Mouse (Mus musculus) forebrain, embryonic 11.5 days (tissue): Measurements from ENCODE around the gene Krt80. TPM values are rescaled to one million over a fixed set of nuclear protein-coding genes. Genes with fewer than 3 reads are reported as not detected.

Experiments
- ATAC-seq: fragments of 200-750 bp; cut with Nextera tagmentation; replicated peaks from 2 replicates; pipeline ENCODE4 v1.8.0; 2017; ENCODE audit warnings: moderate TSS enrichment; ENCODE audit not compliant: low FRiP score
- DNase-seq: peaks from one replicate; pipeline ENCODE4 v3.0.0-alpha.2; 2017; ENCODE audit warnings: low spot score
- H3K27ac ChIP-seq: fragments of 300-500 bp; sonication (generic); 2 replicates; pipeline ENCODE4 v1.5.1; 2014; ENCODE audit warnings: low read depth, low read length
- H3K27me3 ChIP-seq: fragments of 300-500 bp; sonication (generic); 2 replicates; pipeline ENCODE4 v1.6.1; 2014; ENCODE audit warnings: mild to moderate bottlenecking, low read length, mixed read lengths; ENCODE audit not compliant: control insufficient read depth, insufficient read depth
- H3K36me3 ChIP-seq: fragments of 300-500 bp; sonication (generic); 2 replicates; pipeline ENCODE4 v1.6.1; 2014; ENCODE audit warnings: mild to moderate bottlenecking, low read length, moderate library complexity, mixed read lengths; ENCODE audit not compliant: control insufficient read depth, insufficient read depth
- H3K4me1 ChIP-seq: fragments of 300-500 bp; sonication (generic); replicated peaks from 2 replicates; pipeline ENCODE4 v1.6.1; 2014; ENCODE audit warnings: low read length, mixed read lengths; ENCODE audit not compliant: control insufficient read depth, insufficient read depth
- H3K4me2 ChIP-seq: fragments of 300-500 bp; sonication (generic); 2 replicates; pipeline ENCODE4 v1.6.1; 2014; ENCODE audit warnings: low read depth, mild to moderate bottlenecking, low read length, moderate library complexity, mixed read lengths; ENCODE audit not compliant: severe bottlenecking
- H3K4me3 ChIP-seq: fragments of 300-500 bp; sonication (generic); 2 replicates; pipeline ENCODE4 v1.5.1; 2014; ENCODE audit warnings: low read depth, low read length
- H3K9ac ChIP-seq: fragments of 300-500 bp; sonication (generic); 2 replicates; pipeline ENCODE4 v1.6.1; 2014; ENCODE audit warnings: low read length
- H3K9me3 ChIP-seq: fragments of 300-500 bp; sonication (generic); 2 replicates; pipeline ENCODE4 v1.6.1; 2016; ENCODE audit warnings: low read length, mixed read lengths; ENCODE audit not compliant: control insufficient read depth
- WGBS: fragments of 180-500 bp; shearing (Covaris S2); extraction: QIAGEN DNeasy Blood & Tissue Kit; methylation state at CpG from one replicate; pipeline ENCODE4 v1.1.7; 2014; 5-methylcytosine and 5-hydroxymethylcytosine counted together
- microRNA counts: library from miRNA; unstranded; fragments of <30 nt; microRNA quantifications from one replicate; lab custom pipeline; 2015
- microRNA-seq: library from miRNA; unstranded; fragments of <30 nt; microRNA quantifications from one replicate; pipeline ENCODE4, GENCODE M21; 2016; ENCODE audit not compliant: insufficient number of aligned reads
- polyA plus RNA-seq: library from polyadenylated mRNA; unstranded; fragments of >200 nt; fragmentation: Nextera tagmentation; extraction: Ambion mirVana; gene quantifications from 2 replicates; pipeline ENCODE4 v1.2.1, GENCODE M21; 2014

The Krt80 gene
- polyA plus RNA-seq, 1 experiment from 2014 or later = not detected

GRCm38 (mm10) chr15:101298550-101298949, 71.4 kb downstream of the Krt80 start:
- Histone ChIP-seq H3K4me2 (0 out of 2 replicates have a peak overlapping the region, but pooled peaks have one; percentile 20), H3K4me1 (no peaks in the 10 kb centered on the region), H3K36me3 (no peaks in the 10 kb centered on the region), H3K27ac (no peak overlapping the region), H3K27me3 (no peaks in the 10 kb centered on the region), H3K9me3 (no peaks in the 10 kb centered on the region), H3K9ac (no peak overlapping the region), H3K4me3 (no peak overlapping the region)
- no peak for ATAC-seq
- WGBS = 13% methylated on average over 6 of the region's 7 CpGs
- DNase-seq = peak; percentile 73

- H3K4me3 ChIP-seq = no peak overlapping the region
These were observed 72.0 kb downstream of the Krt80 start for GRCm38 (mm10) chr15:101297988-101298387.

More at GRCm38 (mm10) chr15:101297988-101298387, 72.0 kb downstream of the Krt80 start:
- Histone ChIP-seq H3K4me2 (no peak overlapping the region), H3K9ac (no peak overlapping the region), H3K9me3 (no peaks in the 10 kb centered on the region), H3K4me1 (no peaks in the 10 kb centered on the region), H3K27ac (no peak overlapping the region), H3K36me3 (no peaks in the 10 kb centered on the region), H3K27me3 (no peaks in the 10 kb centered on the region)
- ATAC-seq (no peak), DNase-seq (no peak)
- 39% methylated on average over 7 of the region's 7 CpGs for WGBS

MicroRNAs within 50 kb of the gene (microRNA counts, 519-probe panel; counts per million panel counts)
- microRNA mmu-miR-1941-3p (lab: Ali Mortazavi, UCI) (31.2 counts per million), microRNA mmu-miR-1941-5p (lab: Ali Mortazavi, UCI) (31.2 counts per million)

Small RNA genes lying within 50 kb of the gene (microRNA-seq; reads per million reads assigned to microRNA genes)
- gene Mir1941 = not detected

Other genes with a start within 250 kb of the Krt80 start
- 7.2 and 7.7 TPM in 2 replicates for gene Acvrl1, start 241.6 kb downstream of the Krt80 start, polyA plus RNA-seq
- 15.0 and 16.0 TPM in 2 replicates for gene Acvr1b, start 196.1 kb downstream of the Krt80 start, polyA plus RNA-seq
- 4.6 and 5.6 TPM in 2 replicates for gene Grasp, start 146.0 kb downstream of the Krt80 start, polyA plus RNA-seq
- 2.6 and 2.7 TPM in 2 replicates for gene Nr4a1, start 115.9 kb downstream of the Krt80 start, polyA plus RNA-seq
- 62.1 and 65.7 TPM in 2 replicates for gene Atg101, start 85.9 kb downstream of the Krt80 start, polyA plus RNA-seq
- gene 6030408B16Rik, start 77.0 kb downstream of the Krt80 start, polyA plus RNA-seq = 0.21 and 0.71 TPM in 2 replicates
- gene Krt7, start 40.9 kb upstream of the Krt80 start, polyA plus RNA-seq = 6.8 and 9.3 TPM in 2 replicates
- gene Krt87, start 68.6 kb upstream of the Krt80 start, polyA plus RNA-seq = 0.12 TPM in 1 of 2 replicates, not detected in the other
- not detected in 2 replicates for gene Krt88, start 77.6 kb upstream of the Krt80 start, polyA plus RNA-seq
- gene Krt81, start 93.6 kb upstream of the Krt80 start, polyA plus RNA-seq = not detected in 2 replicates
- not detected in 2 replicates for gene Krt86, start 103.3 kb upstream of the Krt80 start, polyA plus RNA-seq
- 0.27 TPM in 1 of 2 replicates, not detected in the other for gene Krt83, start 121.3 kb upstream of the Krt80 start, polyA plus RNA-seq
- gene Gm49425, start 147.1 kb upstream of the Krt80 start, polyA plus RNA-seq = not detected in 2 replicates
- gene Krt84, start 162.7 kb upstream of the Krt80 start, polyA plus RNA-seq = not detected in 2 replicates
- gene Krt82, start 180.5 kb upstream of the Krt80 start, polyA plus RNA-seq = not detected in 2 replicates
- 0.21 and 0.41 TPM in 2 replicates for gene Krt90, start 192.8 kb upstream of the Krt80 start, polyA plus RNA-seq
- gene Krt75, start 203.7 kb upstream of the Krt80 start, polyA plus RNA-seq = not detected in 2 replicates